Comparison of ENCODE assay signal across 27 mouse cellular contexts in genomic region chr17:45462506-45462905, GRCm38 (mm10). TPM values are rescaled to one million over a fixed set of nuclear protein-coding genes. Genes with fewer than 3 reads are reported as not detected.
DNase-seq lines count a peak whose midpoint lies in the region; ATAC-seq and TF ChIP-seq lines count a peak whose summit lies in the region.
"Had no signal": no experiment of that assay in that cellular context is flagged by ENCODE, and none has a peak within 500 bp of the region (broad histone marks: within the 10 kb centered on the region; RNA-seq: fewer than 3 reads in every experiment).

No protein-coding gene starts in this region.

- 0 out of 2 replicates have a peak, but pooled peaks have one; percentile 19 for TF ChIP-seq CTCF in intestine, postnatal 0 days (IDR thresholded peaks at IDR 0.05; ENCODE audit: low read depth)
- TF ChIP-seq CTCF in stomach, postnatal 0 days (IDR thresholded peaks at IDR 0.05; ENCODE audit: low read depth), result peak; percentile 30; the same call in 1 of the 2 replicates
- TF ChIP-seq CTCF in gastrocnemius, adult 2 months (IDR thresholded peaks at IDR 0.05), result no peak

- no peak for TF ChIP-seq EP300 in stomach, postnatal 0 days (optimal IDR thresholded peaks at IDR 0.05)

- no peak overlapping the region for H3K9ac ChIP-seq in intestine, postnatal 0 days (ENCODE audit: low read depth, low read length)
- no peak overlapping the region for H3K9ac ChIP-seq in intestine, embryonic 15.5 days
- H3K9ac ChIP-seq in stomach, postnatal 0 days (ENCODE audit: low read length), result no peak overlapping the region
- H3K9ac ChIP-seq: embryonic facial prominence, embryonic 12.5 days; embryonic facial prominence, embryonic 15.5 days; forebrain, postnatal 0 days; heart, embryonic 13.5 days; hindbrain, embryonic 15.5 days had no signal

- H3K27ac ChIP-seq in intestine, postnatal 0 days (ENCODE audit: low read depth, low read length), result no peak overlapping the region
- H3K27ac ChIP-seq in intestine, embryonic 15.5 days, result no peak overlapping the region
- H3K27ac ChIP-seq in stomach, postnatal 0 days (replicated peaks), result no peak overlapping the region
- H3K27ac ChIP-seq in gastrocnemius, adult 2 months, result no peak overlapping the region
- H3K27ac ChIP-seq: embryonic facial prominence, embryonic 12.5 days; embryonic facial prominence, embryonic 15.5 days; heart, adult 2 months; heart, embryonic 10.5 days; heart, embryonic 13.5 days; hindbrain, embryonic 15.5 days had no signal

- peak; percentile 40 for DNase-seq in thymus, postnatal 4 days
- DNase-seq in thymus, postnatal 36 days, result no peak
- DNase-seq in R1 (ENCODE audit: low read depth, low spot score), result peak; percentile 71
- no peak for DNase-seq in stomach, postnatal 0 days (ENCODE audit: low spot score)
- no peak for DNase-seq in gastrocnemius, adult 2 months
- DNase-seq in urinary bladder, postnatal 25 days (ENCODE audit: low spot score), result no peak
- DNase-seq: adrenal gland, adult 8-10 months; adrenal gland, postnatal 36 days; cerebellum, adult 11 months; cerebellum, adult 2 months; cerebellum, adult 9-11 months; forebrain, postnatal 0 days; gastrocnemius, postnatal 36 days; heart, adult 2 months; heart, postnatal 14 days; heart, postnatal 4 days had no signal

- no peaks in the 10 kb centered on the region for H3K9me3 ChIP-seq in intestine, postnatal 0 days (ENCODE audit: control insufficient read depth)
- H3K9me3 ChIP-seq in intestine, embryonic 15.5 days, result no peaks in the 10 kb centered on the region
- H3K9me3 ChIP-seq in stomach, postnatal 0 days (ENCODE audit: control insufficient read depth, low read length), result no peaks in the 10 kb centered on the region
- H3K9me3 ChIP-seq: hindbrain, embryonic 15.5 days had no signal

- no peaks in the 10 kb centered on the region for H3K27me3 ChIP-seq in intestine, postnatal 0 days (replicated peaks; ENCODE audit: control insufficient read depth, insufficient read depth, low read length)
- no peaks in the 10 kb centered on the region for H3K27me3 ChIP-seq in intestine, embryonic 15.5 days (replicated peaks)
- no peaks in the 10 kb centered on the region for H3K27me3 ChIP-seq in stomach, postnatal 0 days (ENCODE audit: control insufficient read depth, insufficient read depth, low read length)
- H3K27me3 ChIP-seq: embryonic facial prominence, embryonic 12.5 days; embryonic facial prominence, embryonic 15.5 days; heart, embryonic 13.5 days; hindbrain, embryonic 15.5 days; Patski had no signal

- no peaks in the 10 kb centered on the region for H3K36me3 ChIP-seq in intestine, postnatal 0 days (ENCODE audit: control insufficient read depth, insufficient read depth)
- H3K36me3 ChIP-seq in intestine, embryonic 15.5 days, result no peaks in the 10 kb centered on the region
- H3K36me3 ChIP-seq in stomach, postnatal 0 days (ENCODE audit: control insufficient read depth, insufficient read depth, low read length), result no peaks in the 10 kb centered on the region
- H3K36me3 ChIP-seq: embryonic facial prominence, embryonic 12.5 days; embryonic facial prominence, embryonic 15.5 days; heart, embryonic 10.5 days; heart, embryonic 13.5 days; hindbrain, embryonic 15.5 days had no signal

- no peaks in the 10 kb centered on the region for H3K4me1 ChIP-seq in intestine, postnatal 0 days (replicated peaks; ENCODE audit: control insufficient read depth, insufficient read depth, low read length)
- H3K4me1 ChIP-seq in intestine, embryonic 15.5 days (replicated peaks), result no peaks in the 10 kb centered on the region
- H3K4me1 ChIP-seq in stomach, postnatal 0 days (replicated peaks; ENCODE audit: control insufficient read depth, insufficient read depth), result no peaks in the 10 kb centered on the region
- H3K4me1 ChIP-seq: embryonic facial prominence, embryonic 12.5 days; embryonic facial prominence, embryonic 15.5 days; heart, embryonic 10.5 days; heart, embryonic 13.5 days; hindbrain, embryonic 15.5 days had no signal

- no peak overlapping the region for H3K4me3 ChIP-seq in intestine, postnatal 0 days (ENCODE audit: low read depth, low read length)
- no peak overlapping the region for H3K4me3 ChIP-seq in intestine, embryonic 15.5 days (replicated peaks)
- no peak overlapping the region for H3K4me3 ChIP-seq in stomach, postnatal 0 days (ENCODE audit: low read depth, low read length)
- H3K4me3 ChIP-seq in gastrocnemius, adult 2 months, result no peak overlapping the region
- H3K4me3 ChIP-seq: embryonic facial prominence, embryonic 12.5 days; embryonic facial prominence, embryonic 15.5 days; heart, adult 2 months; heart, embryonic 10.5 days; heart, embryonic 13.5 days; hindbrain, embryonic 15.5 days had no signal

- intact Hi-C loops in gastrocnemius, adult 2 months (cut with DNase I), result no loop called here

- no peak for ATAC-seq in intestine, postnatal 0 days
- no peak for ATAC-seq in intestine, embryonic 15.5 days
- no peak for ATAC-seq in stomach, postnatal 0 days (ENCODE audit: low FRiP score, low TSS enrichment)
- ATAC-seq: activated CD4-positive, CD25-positive, alpha-beta regulatory T cell, adult 4 months; forebrain, embryonic 14.5 days; forebrain, postnatal 0 days; Patski had no signal

- no peak overlapping the region for H3K4me2 ChIP-seq in intestine, postnatal 0 days (replicated peaks; ENCODE audit: low read depth)
- H3K4me2 ChIP-seq in intestine, embryonic 15.5 days (replicated peaks), result no peak overlapping the region
- H3K4me2 ChIP-seq in stomach, postnatal 0 days (replicated peaks; ENCODE audit: low read depth), result no peak overlapping the region
- H3K4me2 ChIP-seq: embryonic facial prominence, embryonic 12.5 days; embryonic facial prominence, embryonic 15.5 days; heart, embryonic 13.5 days; hindbrain, embryonic 15.5 days had no signal

- WGBS in intestine, postnatal 0 days, result 92% methylated on average over 4 of the region's 4 CpGs
- 91% methylated on average over 4 of the region's 4 CpGs for WGBS in intestine, embryonic 15.5 days
- 84% methylated on average over 4 of the region's 4 CpGs for WGBS in stomach, postnatal 0 days

RNA-seq across cellular contexts. Expression of gene Spats1, which starts 12.7 kb away (rescaled TPM):
- polyA plus RNA-seq in intestine, postnatal 0 days (2015; fragmentation: Nextera tagmentation; extraction: Ambion mirVana), result 0.22 and 0.25 TPM in 2 replicates
- polyA plus RNA-seq in intestine, embryonic 15.5 days (2015; fragmentation: Nextera tagmentation; extraction: Ambion mirVana), result 0.11 and 0.43 TPM in 2 replicates
- polyA plus RNA-seq in stomach, postnatal 0 days (2015; fragmentation: Nextera tagmentation; extraction: Ambion mirVana), result 0.24 and 0.25 TPM in 2 replicates
- not detected for total RNA-seq in gastrocnemius, adult 2 months (2021)
- total RNA-seq: adrenal gland, postnatal 36 days; gastrocnemius, adult 8-10 months; gastrocnemius, postnatal 36 days had no signal
- polyA plus RNA-seq: heart, adult 2 months had no signal

RNA-seq across cellular contexts. Expression of gene Cdc5l, which starts 29.0 kb away (rescaled TPM):
- polyA plus RNA-seq in intestine, postnatal 0 days (2015; fragmentation: Nextera tagmentation; extraction: Ambion mirVana), result 31.3 and 33.1 TPM in 2 replicates
- polyA plus RNA-seq in intestine, embryonic 15.5 days (2015; fragmentation: Nextera tagmentation; extraction: Ambion mirVana), result 54.1 and 63.4 TPM in 2 replicates
- 28.9 and 31.8 TPM in 2 replicates for polyA plus RNA-seq in stomach, postnatal 0 days (2015; fragmentation: Nextera tagmentation; extraction: Ambion mirVana)
- total RNA-seq in gastrocnemius, adult 2 months (2021), result 10 to 100 TPM; 39.5 to 41.3 TPM

RNA-seq across cellular contexts. Expression of gene Aars2, which starts 44.1 kb away (rescaled TPM):
- 3.6 and 4.0 TPM in 2 replicates for polyA plus RNA-seq in intestine, postnatal 0 days (2015; fragmentation: Nextera tagmentation; extraction: Ambion mirVana)
- 17.0 and 18.9 TPM in 2 replicates for polyA plus RNA-seq in intestine, embryonic 15.5 days (2015; fragmentation: Nextera tagmentation; extraction: Ambion mirVana)
- 5.7 and 6.1 TPM in 2 replicates for polyA plus RNA-seq in stomach, postnatal 0 days (2015; fragmentation: Nextera tagmentation; extraction: Ambion mirVana)
- 10 to 100 TPM; 13.4 to 15.8 TPM for total RNA-seq in gastrocnemius, adult 2 months (2021)

Comparison
In these comparisons a context has a peak if more than half of its experiments do, and no peak if none do; other contexts are left out.
1. DNase-seq: peak in thymus, postnatal 4 days (single experiment) and R1 (single experiment); none in thymus, postnatal 36 days (0 of 2), stomach, postnatal 0 days (single experiment), gastrocnemius, adult 2 months (single experiment) and urinary bladder, postnatal 25 days (single experiment).